Mouse (Mus musculus): ENCODE results near the gene Dtd2.

DNA sequence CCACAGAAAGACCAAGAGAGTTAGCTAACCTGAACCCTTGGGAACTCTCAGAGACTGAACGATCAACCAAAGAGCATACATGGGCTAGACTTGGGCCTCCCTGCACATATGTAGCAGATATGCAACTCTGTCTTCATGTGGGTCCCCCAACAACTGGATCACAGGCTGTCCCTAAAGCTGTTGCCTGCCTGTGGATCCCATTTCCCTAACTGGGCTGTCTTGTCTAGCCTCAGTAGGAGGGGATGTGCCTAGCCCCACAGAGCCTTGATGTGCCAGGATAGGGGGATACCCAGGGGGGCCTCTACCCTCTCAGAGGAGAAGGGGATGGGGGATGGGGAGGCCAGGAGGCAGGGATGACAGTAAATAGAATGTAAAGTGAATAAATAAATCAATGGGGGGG is 22.7 kb downstream of the Dtd2 start:
- no peak for TF ChIP-seq CTCF (IDR thresholded peaks at IDR 0.05; ENCODE audit: extremely low read depth, insufficient read length, insufficient replicate concordance, low read depth, low read length)
- TF ChIP-seq POLR2A (IDR thresholded peaks at IDR 0.05; ENCODE audit: low read depth, low read length) = no peak
